Mouse (Mus musculus) MEL (cell line): ENCODE data around the gene Ddb2. TPM values are rescaled to one million over a fixed set of nuclear protein-coding genes. Genes with fewer than 3 reads are reported as not detected.

Experiments
- DNase-seq: peaks from one replicate; pipeline ENCODE4 v3.0.0; 2011; ENCODE audit warnings: low read depth, low spot score
- H3K27ac ChIP-seq: 2 replicates; pipeline ENCODE4 v1.5.1; 2012; ENCODE audit warnings: low read depth, mild to moderate bottlenecking, control low read depth, low read length, moderate library complexity; ENCODE audit not compliant: control insufficient read depth
- H3K27me3 ChIP-seq, 2 experiments: fragments of 150-350 bp in 1 of 2; sonication (generic) in 1 of 2; 2 replicates each; pipeline ENCODE4 v1.6.1; 2012; ENCODE audit warnings: low read length in 2 of 2, mild to moderate bottlenecking in 2 of 2, improper control_type of control experiment in 1 of 2, moderate library complexity in 1 of 2; ENCODE audit not compliant: insufficient read depth in 2 of 2, control insufficient read depth in 1 of 2
- H3K36me3 ChIP-seq, 2 experiments: 2 replicates each; pipeline ENCODE4 v1.6.1; 2012 to 2014; ENCODE audit warnings: low read length in 2 of 2, improper control_type of control experiment in 1 of 2, inconsistent platforms in 1 of 2, mild to moderate bottlenecking in 1 of 2; ENCODE audit not compliant: insufficient read depth in 2 of 2, control insufficient read depth in 1 of 2
- H3K4me1 ChIP-seq, 2 experiments: fragments of 150-350 bp in 1 of 2; sonication (generic) in 1 of 2; 2 replicates each; pipeline ENCODE4 v1.6.1; 2012; ENCODE audit warnings: low read length in 2 of 2, improper control_type of control experiment in 1 of 2, mild to moderate bottlenecking in 1 of 2; ENCODE audit not compliant: insufficient read depth in 2 of 2, control insufficient read depth in 1 of 2
- H3K4me3 ChIP-seq, 2 experiments: fragments of 150-350 bp in 1 of 2; sonication (generic) in 1 of 2; 2 replicates each; pipeline ENCODE4 v1.5.1; 2012; ENCODE audit warnings: low read depth in 2 of 2, low read length in 2 of 2, mild to moderate bottlenecking in 2 of 2, moderate library complexity in 2 of 2, control low read depth in 1 of 2, improper control_type of control experiment in 1 of 2; ENCODE audit not compliant: control insufficient read depth in 1 of 2, insufficient read depth in 1 of 2
- H3K79me2 ChIP-seq: 2 replicates; pipeline ENCODE4 v1.6.1; 2012; ENCODE audit warnings: mild to moderate bottlenecking, low read length, moderate library complexity; ENCODE audit not compliant: control insufficient read depth, poor library complexity, insufficient read depth
- H3K9ac ChIP-seq: 2 replicates; pipeline ENCODE4 v1.6.1; 2012; ENCODE audit warnings: low read depth, mild to moderate bottlenecking, control low read depth, low read length, moderate library complexity; ENCODE audit not compliant: control insufficient read depth, poor library complexity, severe bottlenecking
- H3K9me3 ChIP-seq: fragments of 150-350 bp; sonication (generic); replicated peaks from 2 replicates; pipeline ENCODE4 v1.6.1; 2012; ENCODE audit warnings: mild to moderate bottlenecking, low read length, improper control_type of control experiment, moderate library complexity; ENCODE audit not compliant: insufficient read depth
- BHLHE40 ChIP-seq: IDR thresholded peaks from 2 replicates; pipeline ENCODE4 v1.6.1; 2012; ENCODE audit warnings: low read depth, mild to moderate bottlenecking, inconsistent platforms, low read length, improper control_type of control experiment, borderline replicate concordance
- CHD1 ChIP-seq: IDR thresholded peaks from 2 replicates; pipeline ENCODE4 v1.6.1; 2012; ENCODE audit warnings: low read depth, mild to moderate bottlenecking, inconsistent platforms, low read length, improper control_type of control experiment
- CHD2 ChIP-seq: IDR thresholded peaks from 2 replicates; pipeline ENCODE4 v1.6.1; 2011; ENCODE audit warnings: low read length, improper control_type of control experiment
- CTCF ChIP-seq, 3 experiments: IDR thresholded peaks in 2 of 3; conservative IDR thresholded peaks in 1 of 3; 2 replicates each; pipeline ENCODE4 v1.5.1; 2011 to 2012; ENCODE audit warnings: low read length in 3 of 3, low read depth in 2 of 3, mild to moderate bottlenecking in 2 of 3, improper control_type of control experiment in 1 of 3, inconsistent platforms in 1 of 3, mixed read lengths in 1 of 3, moderate library complexity in 1 of 3; ENCODE audit not compliant: control insufficient read depth in 1 of 3, insufficient read depth in 1 of 3, poor library complexity in 1 of 3, severe bottlenecking in 1 of 3
- E2F4 ChIP-seq: IDR thresholded peaks from 2 replicates; pipeline ENCODE4 v1.6.1; 2011; ENCODE audit warnings: low read depth, low read length, improper control_type of control experiment, borderline replicate concordance
- ELF1 ChIP-seq: IDR thresholded peaks from 2 replicates; pipeline ENCODE4 v1.6.1; 2014; ENCODE audit warnings: low read depth, mild to moderate bottlenecking, inconsistent platforms, low read length, improper control_type of control experiment, moderate library complexity
- ETS1 ChIP-seq: IDR thresholded peaks from 2 replicates; pipeline ENCODE4 v1.6.1; 2012; ENCODE audit warnings: low read depth, mild to moderate bottlenecking, inconsistent platforms, low read length, improper control_type of control experiment, moderate library complexity
- GATA1 ChIP-seq: IDR thresholded peaks from 2 replicates; pipeline ENCODE4 v1.6.1; 2011; ENCODE audit warnings: low read depth, low read length, improper control_type of control experiment
- HCFC1 ChIP-seq: IDR thresholded peaks from 2 replicates; pipeline ENCODE4 v1.6.1; 2012; ENCODE audit warnings: low read depth, mild to moderate bottlenecking, inconsistent platforms, low read length, improper control_type of control experiment, moderate library complexity
- JUND ChIP-seq: IDR thresholded peaks from 2 replicates; pipeline ENCODE4 v1.6.1; 2011; ENCODE audit warnings: low read depth, mild to moderate bottlenecking, improper control_type of control experiment, low read length
- KAT2A ChIP-seq: conservative IDR thresholded peaks from 2 replicates; pipeline ENCODE4 v1.6.1; 2012; ENCODE audit warnings: low read depth, low read length, improper control_type of control experiment, inconsistent platforms
- MAFK ChIP-seq: IDR thresholded peaks from 2 replicates; pipeline ENCODE4 v1.6.1; 2011; ENCODE audit warnings: low read depth, mild to moderate bottlenecking, low read length, improper control_type of control experiment, borderline replicate concordance
- MAX ChIP-seq: IDR thresholded peaks from 2 replicates; pipeline ENCODE4 v1.6.1; 2011; ENCODE audit warnings: low read length, improper control_type of control experiment
- MAZ ChIP-seq: IDR thresholded peaks from 2 replicates; pipeline ENCODE4 v1.6.1; 2012; ENCODE audit warnings: low read depth, mild to moderate bottlenecking, inconsistent platforms, low read length, improper control_type of control experiment
- MEF2A ChIP-seq: IDR thresholded peaks from 2 replicates; pipeline ENCODE4 v1.6.1; 2014; ENCODE audit warnings: low read depth, mild to moderate bottlenecking, inconsistent platforms, low read length, improper control_type of control experiment; ENCODE audit not compliant: poor library complexity, insufficient replicate concordance, severe bottlenecking; ENCODE audit errors: extremely low read depth
- MXI1 ChIP-seq: IDR thresholded peaks from 2 replicates; pipeline ENCODE4 v1.6.1; 2011; ENCODE audit warnings: mild to moderate bottlenecking, low read depth, low read length, improper control_type of control experiment
- MYC ChIP-seq: IDR thresholded peaks from 2 replicates; pipeline ENCODE4 v1.6.1; 2011; ENCODE audit warnings: low read depth, mild to moderate bottlenecking, low read length, improper control_type of control experiment, moderate library complexity
- NELFE ChIP-seq: IDR thresholded peaks from 2 replicates; pipeline ENCODE4 v1.6.1; 2011; ENCODE audit warnings: low read depth, low read length, improper control_type of control experiment
- NRF1 ChIP-seq: IDR thresholded peaks from 2 replicates; pipeline ENCODE4 v1.6.1; 2014; ENCODE audit warnings: low read depth, mild to moderate bottlenecking, inconsistent platforms, low read length, improper control_type of control experiment, moderate library complexity; ENCODE audit not compliant: poor library complexity, insufficient read depth, severe bottlenecking
- POLR2A ChIP-seq, 2 experiments: IDR thresholded peaks; 2 replicates each; pipeline ENCODE4 v1.6.1; 2011 to 2012; ENCODE audit warnings: low read length in 2 of 2, mild to moderate bottlenecking in 2 of 2, control low read depth in 1 of 2, improper control_type of control experiment in 1 of 2, low read depth in 1 of 2, moderate library complexity in 1 of 2; ENCODE audit not compliant: control insufficient read depth in 1 of 2, insufficient read depth in 1 of 2, poor library complexity in 1 of 2
- POLR2AphosphoS2 ChIP-seq: IDR thresholded peaks from 2 replicates; pipeline ENCODE4 v1.6.1; 2011; ENCODE audit warnings: low read length, improper control_type of control experiment
- POLR2AphosphoS5 ChIP-seq: IDR thresholded peaks from 2 replicates; pipeline ENCODE4 v1.6.1; 2012; ENCODE audit warnings: low read depth, borderline replicate concordance, mild to moderate bottlenecking, inconsistent platforms, low read length, moderate library complexity, mixed read lengths
- RAD21 ChIP-seq: IDR thresholded peaks from 2 replicates; pipeline ENCODE4 v1.6.1; 2011; ENCODE audit warnings: mild to moderate bottlenecking, low read depth, low read length, improper control_type of control experiment
- RCOR1 ChIP-seq: IDR thresholded peaks from 2 replicates; pipeline ENCODE4 v1.6.1; 2012; ENCODE audit warnings: low read depth, mild to moderate bottlenecking, inconsistent platforms, low read length, improper control_type of control experiment
- SIN3A ChIP-seq: IDR thresholded peaks from 2 replicates; pipeline ENCODE4 v1.6.1; 2012; ENCODE audit warnings: low read length, improper control_type of control experiment, inconsistent platforms
- SMC3 ChIP-seq: IDR thresholded peaks from 2 replicates; pipeline ENCODE4 v1.6.1; 2011; ENCODE audit warnings: low read depth, low read length, improper control_type of control experiment
- TAL1 ChIP-seq: IDR thresholded peaks from 2 replicates; pipeline ENCODE4 v1.6.1; 2012; ENCODE audit warnings: mild to moderate bottlenecking, inconsistent platforms, low read length, moderate library complexity, mixed read lengths
- TBP ChIP-seq: IDR thresholded peaks from 2 replicates; pipeline ENCODE4 v1.8.0; 2011; ENCODE audit warnings: low read depth, low read length, improper control_type of control experiment
- TCF12 ChIP-seq: IDR thresholded peaks from 2 replicates; pipeline ENCODE4 v1.6.1; 2014; ENCODE audit warnings: low read depth, mild to moderate bottlenecking, inconsistent platforms, low read length, improper control_type of control experiment, moderate library complexity
- UBTF ChIP-seq: IDR thresholded peaks from 2 replicates; pipeline ENCODE4 v1.6.1; 2012; ENCODE audit warnings: low read depth, mild to moderate bottlenecking, inconsistent platforms, low read length, improper control_type of control experiment, moderate library complexity, borderline replicate concordance; ENCODE audit not compliant: insufficient read depth
- USF2 ChIP-seq, 2 experiments: IDR thresholded peaks; 2 replicates each; pipeline ENCODE4 v1.6.1; 2011 to 2012; ENCODE audit warnings: improper control_type of control experiment in 2 of 2, low read length in 2 of 2, borderline replicate concordance in 1 of 2, inconsistent platforms in 1 of 2, low read depth in 1 of 2, mild to moderate bottlenecking in 1 of 2; ENCODE audit not compliant: insufficient read depth in 1 of 2
- ZC3H11A ChIP-seq: IDR thresholded peaks from 2 replicates; pipeline ENCODE4 v1.6.1; 2012; ENCODE audit warnings: low read depth, mild to moderate bottlenecking, inconsistent platforms, low read length, improper control_type of control experiment
- ZKSCAN1 ChIP-seq: IDR thresholded peaks from 2 replicates; pipeline ENCODE4 v1.6.1; 2012; ENCODE audit warnings: low read depth, mild to moderate bottlenecking, inconsistent platforms, low read length, improper control_type of control experiment, moderate library complexity
- ZMIZ1 ChIP-seq: IDR thresholded peaks from 2 replicates; pipeline ENCODE4 v1.6.1; 2012; ENCODE audit warnings: low read depth, mild to moderate bottlenecking, inconsistent platforms, low read length, improper control_type of control experiment, moderate library complexity
- ZNF384 ChIP-seq: IDR thresholded peaks from 2 replicates; pipeline ENCODE4 v1.6.1; 2012; ENCODE audit warnings: low read depth, mild to moderate bottlenecking, inconsistent platforms, low read length, improper control_type of control experiment
- polyA plus RNA-seq, 2 experiments: library from polyadenylated mRNA; stranded (reverse) in 1 of 2; unstranded in 1 of 2; fragments of >175 nt in 1 of 2; fragments of >200 nt in 1 of 2; gene quantifications; 2 replicates each; pipeline versions ENCODE4 v1.2.1 to v1.2.4; 2012; ENCODE audit warnings: low replicate concordance in 2 of 2, low read depth in 1 of 2; ENCODE audit not compliant: insufficient read length in 2 of 2, insufficient read depth in 1 of 2, missing spikeins in 1 of 2
- total RNA-seq: library from RNA; depleted of rRNA; stranded (reverse); fragments of 300-350 nt; gene quantifications from 2 replicates; pipeline ENCODE4 v1.2.3, GENCODE M21; 2012

Gene Ddb2
- total and polyA plus RNA-seq, 3 experiments, result 8.4 to 12.6 TPM; not detected in 1

- peaks cover 2 to 13% of the 10 kb centered on the region in 2 experiments; a peak in 3 of 4 replicates for H3K4me1 ChIP-seq
- peak; percentile 38; the same call in 1 of the 2 replicates for TF ChIP-seq TBP
- no peak for TF ChIP-seq ETS1
- peak; percentile 43 to 90; a peak in 3 of 4 replicates for TF ChIP-seq POLR2A (IDR thresholded peaks at IDR 0.05; ENCODE audit: control insufficient read depth in 1 of 2, insufficient read depth in 1 of 2, low read depth in 1 of 2, low read length in 2 of 2, poor library complexity in 1 of 2)
- no peak for TF ChIP-seq E2F4
- no peak for TF ChIP-seq CHD2
- TF ChIP-seq TCF12, result 0 out of 2 replicates have a peak, but pooled peaks have one; percentile 19
- no peak for TF ChIP-seq UBTF
- no peak for TF ChIP-seq MEF2A
- TF ChIP-seq NRF1, result peak; percentile 49; the same call in 1 of the 2 replicates
- TF ChIP-seq MXI1, result peak; percentile 46; the same call in 1 of the 2 replicates
- TF ChIP-seq ZMIZ1, result no peak; the same call in 1 of the 2 replicates
- no peak for TF ChIP-seq MYC
- no peak for TF ChIP-seq RAD21
- TF ChIP-seq SMC3, result no peak
- TF ChIP-seq NELFE, result peak; percentile 57; the same call in 1 of the 2 replicates
- no peak; the same call in 1 of the 2 replicates for TF ChIP-seq KAT2A
- TF ChIP-seq GATA1, result no peak
- no peak for TF ChIP-seq USF2 (IDR thresholded peaks at IDR 0.05; ENCODE audit: borderline replicate concordance in 1 of 2, insufficient read depth in 1 of 2, low read depth in 1 of 2, low read length in 2 of 2)
- no peak for TF ChIP-seq POLR2AphosphoS5
- peak; percentile 69; the same call in 1 of the 2 replicates for TF ChIP-seq POLR2AphosphoS2
- TF ChIP-seq ZKSCAN1, result no peak
- no peak for TF ChIP-seq MAZ
- TF ChIP-seq SIN3A, result peak; percentile 45
- no peak for TF ChIP-seq MAX
- no peak for TF ChIP-seq CHD1
- TF ChIP-seq ZNF384, result no peak
- TF ChIP-seq RCOR1, result no peak
- TF ChIP-seq JUND, result no peak
- no peak for TF ChIP-seq CTCF (IDR thresholded peaks at IDR 0.05 in 2 of 3, conservative IDR thresholded peaks at IDR 0.05 in 1 of 3; ENCODE audit: control insufficient read depth in 1 of 3, insufficient read depth in 1 of 3, low read depth in 2 of 3, low read length in 3 of 3, poor library complexity in 1 of 3, severe bottlenecking in 1 of 3)
- no peak for TF ChIP-seq MAFK
- TF ChIP-seq TAL1, result no peak
- no peak for TF ChIP-seq ZC3H11A
- TF ChIP-seq HCFC1, result peak; percentile 83
- peak; percentile 69 for TF ChIP-seq ELF1
- no peak for TF ChIP-seq BHLHE40
Measured at GRCm38 (mm10) chr2:91264711-91265681, 28.2 kb upstream of the Ddb2 start, which contains the start of gene Arfgap2. TSS of gene Arfgap2 (plus strand) at chr2:91264974.

More at GRCm38 (mm10) chr2:91264711-91265681, 28.2 kb upstream of the Ddb2 start, which contains the start of gene Arfgap2:
- DNase-seq, result peak; percentile 97
- Histone ChIP-seq H3K9ac (peak within 1 kb of the TSS; percentile 98), H3K4me3 (peak within 1 kb of the TSS; percentile 91 to 93), H3K27ac (peak within 1 kb of the TSS; percentile 91), H3K79me2 (peaks cover 17% of the 10 kb centered on the region), H3K27me3 (no peaks in the 10 kb centered on the region), H3K9me3 (no peaks in the 10 kb centered on the region), H3K36me3 (peaks cover 7 to 10% of the 10 kb centered on the region in 2 experiments)
